Mouse (Mus musculus): ENCODE data around the gene Kif22.

- TF ChIP-seq EP300 (IDR thresholded peaks at IDR 0.05; ENCODE audit: low read depth) (no peak), CTCF (IDR thresholded peaks at IDR 0.05; ENCODE audit: low read depth) (no peak)
These were observed 27.3 kb downstream of the Kif22 start for GRCm38 (mm10) chr7:127014993-127015392.

Measured in liver, embryonic 14.5 days (tissue).